Mouse (Mus musculus) embryonic facial prominence, embryonic 15.5 days (tissue): ENCODE results near the gene Pld3. TPM values are rescaled to one million over a fixed set of nuclear protein-coding genes. Genes with fewer than 3 reads are reported as not detected.
A peak's percentile ranks its signal among the peaks of the same experiment; 100 is the strongest.

Experiments used
- ATAC-seq: fragments of 200-750 bp; cut with Nextera tagmentation; 2 replicates; pipeline ENCODE4 v1.8.0; 2017; ENCODE audit warnings: low read depth, moderate TSS enrichment; ENCODE audit not compliant: insufficient number of reproducible peaks, low FRiP score, low TSS enrichment
- H3K27ac ChIP-seq: fragments of 300-500 bp; sonication (generic); replicated peaks from 2 replicates; pipeline ENCODE4 v1.5.1; 2015; ENCODE audit warnings: mild to moderate bottlenecking, inconsistent platforms
- H3K27me3 ChIP-seq: fragments of 300-500 bp; sonication (generic); 2 replicates; pipeline ENCODE4 v1.6.1; 2015; ENCODE audit warnings: inconsistent platforms
- H3K36me3 ChIP-seq: fragments of 300-500 bp; sonication (generic); 2 replicates; pipeline ENCODE4 v1.6.1; 2015; ENCODE audit warnings: mild to moderate bottlenecking, inconsistent platforms
- H3K4me1 ChIP-seq: fragments of 300-500 bp; sonication (generic); 2 replicates; pipeline ENCODE4 v1.6.1; 2015; ENCODE audit warnings: inconsistent platforms
- H3K4me2 ChIP-seq: fragments of 300-500 bp; sonication (generic); replicated peaks from 2 replicates; pipeline ENCODE4 v1.6.1; 2015; ENCODE audit warnings: mild to moderate bottlenecking, inconsistent platforms
- H3K4me3 ChIP-seq: fragments of 300-500 bp; sonication (generic); replicated peaks from 2 replicates; pipeline ENCODE4 v1.5.1; 2015; ENCODE audit warnings: mild to moderate bottlenecking, inconsistent platforms
- H3K9ac ChIP-seq: fragments of 300-500 bp; sonication (generic); 2 replicates; pipeline ENCODE4 v1.6.1; 2015; ENCODE audit warnings: inconsistent platforms
- H3K9me3 ChIP-seq: fragments of 300-500 bp; sonication (generic); replicated peaks from 2 replicates; pipeline ENCODE4 v1.6.1; 2016; ENCODE audit warnings: inconsistent platforms
- WGBS: fragments of 180-500 bp; shearing (Covaris S2); methylation state at CpG from one replicate; pipeline ENCODE4 v1.1.7; 2015; 5-methylcytosine and 5-hydroxymethylcytosine counted together
- polyA plus RNA-seq: library from polyadenylated mRNA; unstranded; fragments of >200 nt; fragmentation: Nextera tagmentation; extraction: Ambion mirVana; gene quantifications from 2 replicates; pipeline ENCODE4 v1.2.1, GENCODE M21; 2015

Gene Pld3
- polyA plus RNA-seq, result 121 and 122 TPM in 2 replicates

GRCm38 (mm10) chr7:27552931-27553513 is at the start of gene Pld3, which contains the start of gene 2310022A10Rik:
Gene Pld3 (minus strand): TSS chr7:27553218.
Gene 2310022A10Rik (plus strand): TSS chr7:27553233.
- under 1% methylated on average over 41 of the region's 41 CpGs for WGBS
- H3K4me1 ChIP-seq, result peaks cover 19% of the 10 kb centered on the region
- no peaks in the 10 kb centered on the region for H3K27me3 ChIP-seq
- H3K36me3 ChIP-seq, result peaks cover 10% of the 10 kb centered on the region
- peak; percentile 99 for ATAC-seq
- no peaks in the 10 kb centered on the region for H3K9me3 ChIP-seq
- peak within 1 kb of the TSS; percentile 63 for H3K27ac ChIP-seq
- H3K4me2 ChIP-seq, result peak within 1 kb of the TSS; percentile 75
- H3K4me3 ChIP-seq, result peak within 1 kb of the TSS; percentile 77
- peak within 1 kb of the TSS; percentile 63 for H3K9ac ChIP-seq

GRCm38 (mm10) chr7:27602161-27602560 is 49.1 kb upstream of the Pld3 start:
- ATAC-seq, result no peak
- 74% methylated on average over 2 of the region's 2 CpGs for WGBS
- H3K9me3 ChIP-seq, result no peaks in the 10 kb centered on the region

GRCm38 (mm10) chr7:27601628-27602027 is 48.6 kb upstream of the Pld3 start:
- no peak for ATAC-seq
- H3K36me3 ChIP-seq, result no peaks in the 10 kb centered on the region
- H3K9me3 ChIP-seq, result no peaks in the 10 kb centered on the region
- WGBS, result 60% methylated on average over 4 of the region's 4 CpGs
- no peak overlapping the region for H3K4me3 ChIP-seq
- no peaks in the 10 kb centered on the region for H3K27me3 ChIP-seq
- no peak overlapping the region for H3K4me2 ChIP-seq
- peaks cover 66% of the 10 kb centered on the region for H3K4me1 ChIP-seq
- peak overlapping the region; percentile 49 for H3K27ac ChIP-seq
- no peak overlapping the region for H3K9ac ChIP-seq

More at GRCm38 (mm10) chr7:27602161-27602560, 49.1 kb upstream of the Pld3 start:
- Histone ChIP-seq H3K27me3 (no peaks in the 10 kb centered on the region), H3K36me3 (no peaks in the 10 kb centered on the region), H3K4me2 (no peak overlapping the region), H3K4me3 (no peak overlapping the region), H3K4me1 (peaks cover 66% of the 10 kb centered on the region), H3K27ac (peak overlapping the region; percentile 49; the same call in 1 of the 2 replicates), H3K9ac (no peak overlapping the region)

GRCm38 (mm10) chr7:27598053-27598452 is 45.0 kb upstream of the Pld3 start:
- no peak overlapping the region for H3K9ac ChIP-seq
- H3K4me2 ChIP-seq, result no peak overlapping the region
- no peak for ATAC-seq
- peaks cover 67% of the 10 kb centered on the region for H3K4me1 ChIP-seq
- peak overlapping the region; percentile 88; the same call in 1 of the 2 replicates for H3K27ac ChIP-seq
- H3K27me3 ChIP-seq, result no peaks in the 10 kb centered on the region
- H3K4me3 ChIP-seq, result no peak overlapping the region
- no peaks in the 10 kb centered on the region for H3K9me3 ChIP-seq
- 70% methylated on average over 7 of the region's 7 CpGs for WGBS
- peaks cover 9% of the 10 kb centered on the region; the same call in 1 of the 2 replicates for H3K36me3 ChIP-seq

- WGBS, result 44% methylated on average over 10 of the region's 10 CpGs
- Histone ChIP-seq H3K36me3 (peaks cover 9% of the 10 kb centered on the region; the same call in 1 of the 2 replicates), H3K4me3 (no peak overlapping the region; the same call in 1 of the 2 replicates), H3K4me2 (peak overlapping the region; percentile 27), H3K27me3 (no peaks in the 10 kb centered on the region), H3K27ac (peak overlapping the region; percentile 88), H3K4me1 (peaks cover 63% of the 10 kb centered on the region), H3K9ac (no peak overlapping the region), H3K9me3 (no peaks in the 10 kb centered on the region)
- peak; percentile 31; the same call in 1 of the 2 replicates for ATAC-seq
These were observed 43.8 kb upstream of the Pld3 start for GRCm38 (mm10) chr7:27596586-27597503.

- peak overlapping the region; percentile 61 for H3K4me2 ChIP-seq
- H3K4me1 ChIP-seq, result peaks cover 41% of the 10 kb centered on the region
- peak overlapping the region; percentile 99 for H3K27ac ChIP-seq
- no peak for ATAC-seq
- peaks cover 9% of the 10 kb centered on the region; the same call in 1 of the 2 replicates for H3K36me3 ChIP-seq
- no peaks in the 10 kb centered on the region for H3K27me3 ChIP-seq
- peak overlapping the region; percentile 87; the same call in 1 of the 2 replicates for H3K9ac ChIP-seq
- peak overlapping the region; percentile 78 for H3K4me3 ChIP-seq
- no peaks in the 10 kb centered on the region for H3K9me3 ChIP-seq
- WGBS, result 65% methylated on average over 12 of the region's 12 CpGs
These were observed 40.1 kb upstream of the Pld3 start for GRCm38 (mm10) chr7:27592934-27593645.

GRCm38 (mm10) chr7:27592217-27592929 is 39.4 kb upstream of the Pld3 start:
- Histone ChIP-seq H3K36me3 (peaks cover 9% of the 10 kb centered on the region; the same call in 1 of the 2 replicates), H3K27me3 (no peaks in the 10 kb centered on the region), H3K4me3 (peak overlapping the region; percentile 78), H3K9me3 (no peaks in the 10 kb centered on the region), H3K9ac (peak overlapping the region; percentile 87), H3K4me1 (peaks cover 34% of the 10 kb centered on the region), H3K27ac (peak overlapping the region; percentile 99), H3K4me2 (peak overlapping the region; percentile 61)
- ATAC-seq, result 0 out of 2 replicates have a peak, but pooled peaks have one; percentile 6
- WGBS, result 2% methylated on average over 17 of the region's 17 CpGs

GRCm38 (mm10) chr7:27591266-27592216 is 38.5 kb upstream of the Pld3 start, which contains the start of gene Akt2:
Gene Akt2 (plus strand): TSS chr7:27591552.
- Histone ChIP-seq H3K9me3 (no peaks in the 10 kb centered on the region), H3K36me3 (peaks cover 9% of the 10 kb centered on the region; the same call in 1 of the 2 replicates), H3K4me1 (peaks cover 25% of the 10 kb centered on the region), H3K4me3 (peak within 1 kb of the TSS; percentile 78), H3K27me3 (no peaks in the 10 kb centered on the region), H3K9ac (peak within 1 kb of the TSS; percentile 87), H3K27ac (peak within 1 kb of the TSS; percentile 99), H3K4me2 (peak within 1 kb of the TSS; percentile 61)
- under 1% methylated on average over 65 of the region's 71 CpGs for WGBS
- peak; percentile 94 for ATAC-seq

GRCm38 (mm10) chr7:27590566-27591213 is 37.7 kb upstream of the Pld3 start:
- WGBS, result 61% methylated on average over 4 of the region's 4 CpGs
- no peaks in the 10 kb centered on the region for H3K9me3 ChIP-seq
- peak overlapping the region; percentile 37; the same call in 1 of the 2 replicates for H3K9ac ChIP-seq
- ATAC-seq, result no peak
- H3K27ac ChIP-seq, result peak overlapping the region; percentile 99
- H3K4me1 ChIP-seq, result peaks cover 23% of the 10 kb centered on the region
- peak overlapping the region; percentile 61 for H3K4me2 ChIP-seq
- no peaks in the 10 kb centered on the region for H3K27me3 ChIP-seq
- peak overlapping the region; percentile 78 for H3K4me3 ChIP-seq
- peaks cover 6% of the 10 kb centered on the region; the same call in 1 of the 2 replicates for H3K36me3 ChIP-seq
